Mouse (Mus musculus): ENCODE measurements at regions not wholly inside any gene's neighbourhood (a gene's known extent, or its start where the extent isn't known, plus 50 kb on each side); places are given as distances from the start of the nearest gene placed in this dataset.

- WGBS (ENCODE audit: missing documents): 76% methylated on average over 11 of the region's 11 CpGs
- Histone ChIP-seq H3K27ac (no peak overlapping the region), H3K79me2 (ENCODE audit: inconsistent target) (no peaks in the 10 kb centered on the region), H3K4me3 (ENCODE audit: inconsistent target) (no peak overlapping the region), H3K36me3 (ENCODE audit: inconsistent target) (no peaks in the 10 kb centered on the region)
Measured at GRCm38 (mm10) chr8:12126374-12127001, 152.1 kb upstream of the A230072I06Rik start.

GRCm38 (mm10) chr8:12127106-12127800, 151.4 kb upstream of the A230072I06Rik start:
- no peaks in the 10 kb centered on the region for H3K36me3 ChIP-seq (ENCODE audit: inconsistent target)
- 72% methylated on average over 14 of the region's 14 CpGs for whole genome bisulfite sequencing (ENCODE audit: missing documents)

GRCm38 (mm10) chr8:12127801-12128490, 150.7 kb upstream of the A230072I06Rik start:
- H3K4me3 ChIP-seq (ENCODE audit: inconsistent target): no peak overlapping the region
- no peaks in the 10 kb centered on the region for H3K79me2 ChIP-seq (ENCODE audit: inconsistent target)
- H3K36me3 ChIP-seq (ENCODE audit: inconsistent target): no peaks in the 10 kb centered on the region
- H3K27ac ChIP-seq: no peak overlapping the region
- WGBS (ENCODE audit: missing documents): 38% methylated on average over 4 of the region's 4 CpGs

More at GRCm38 (mm10) chr8:12127106-12127800, 151.4 kb upstream of the A230072I06Rik start:
- no peaks in the 10 kb centered on the region for H3K79me2 ChIP-seq (ENCODE audit: inconsistent target)
- H3K4me3 ChIP-seq (ENCODE audit: inconsistent target): no peak overlapping the region
- no peak overlapping the region for H3K27ac ChIP-seq

GRCm38 (mm10) chr8:12130591-12130990, 148.0 kb upstream of the A230072I06Rik start:
- WGBS (ENCODE audit: missing documents): 52% methylated on average over 5 of the region's 5 CpGs

GRCm38 (mm10) chr8:12134200-12134599, 144.4 kb upstream of the A230072I06Rik start:
- Histone ChIP-seq H3K36me3 (ENCODE audit: inconsistent target) (no peaks in the 10 kb centered on the region), H3K27ac (no peak overlapping the region), H3K79me2 (ENCODE audit: inconsistent target) (no peaks in the 10 kb centered on the region), H3K4me3 (ENCODE audit: inconsistent target) (no peak overlapping the region)
- WGBS (ENCODE audit: missing documents): 7% methylated on average over 1 of the region's 1 CpGs

More at GRCm38 (mm10) chr8:12130591-12130990, 148.0 kb upstream of the A230072I06Rik start:
- Histone ChIP-seq H3K79me2 (ENCODE audit: inconsistent target) (no peaks in the 10 kb centered on the region), H3K27ac (no peak overlapping the region), H3K4me3 (ENCODE audit: inconsistent target) (no peak overlapping the region), H3K36me3 (ENCODE audit: inconsistent target) (no peaks in the 10 kb centered on the region)

GRCm38 (mm10) chr8:12135392-12136177, 143.0 kb upstream of the A230072I06Rik start:
- WGBS (ENCODE audit: missing documents): 88% methylated on average over 14 of the region's 14 CpGs
- Histone ChIP-seq H3K27ac (no peak overlapping the region), H3K4me3 (ENCODE audit: inconsistent target) (no peak overlapping the region), H3K79me2 (ENCODE audit: inconsistent target) (no peaks in the 10 kb centered on the region), H3K36me3 (ENCODE audit: inconsistent target) (no peaks in the 10 kb centered on the region)

GRCm38 (mm10) chr8:12136178-12136455, 142.5 kb upstream of the A230072I06Rik start:
- 91% methylated on average over 5 of the region's 5 CpGs for WGBS (ENCODE audit: missing documents)
- Histone ChIP-seq H3K36me3 (ENCODE audit: inconsistent target) (no peaks in the 10 kb centered on the region), H3K4me3 (ENCODE audit: inconsistent target) (no peak overlapping the region), H3K79me2 (ENCODE audit: inconsistent target) (no peaks in the 10 kb centered on the region), H3K27ac (no peak overlapping the region)

GRCm38 (mm10) chr8:12137496-12137895, 141.1 kb upstream of the A230072I06Rik start:
- Histone ChIP-seq H3K36me3 (ENCODE audit: inconsistent target) (no peaks in the 10 kb centered on the region), H3K4me3 (ENCODE audit: inconsistent target) (no peak overlapping the region), H3K79me2 (ENCODE audit: inconsistent target) (no peaks in the 10 kb centered on the region), H3K27ac (no peak overlapping the region)
- 75% methylated on average over 3 of the region's 3 CpGs for WGBS (ENCODE audit: missing documents)

GRCm38 (mm10) chr8:12137913-12138312, 140.7 kb upstream of the A230072I06Rik start:
- Histone ChIP-seq H3K4me3 (ENCODE audit: inconsistent target) (no peak overlapping the region), H3K27ac (no peak overlapping the region), H3K79me2 (ENCODE audit: inconsistent target) (no peaks in the 10 kb centered on the region), H3K36me3 (ENCODE audit: inconsistent target) (no peaks in the 10 kb centered on the region)
- WGBS (ENCODE audit: missing documents): 92% methylated on average over 8 of the region's 8 CpGs

- Histone ChIP-seq H3K4me3 (ENCODE audit: inconsistent target) (no peak overlapping the region), H3K27ac (no peak overlapping the region), H3K79me2 (ENCODE audit: inconsistent target) (no peaks in the 10 kb centered on the region), H3K36me3 (ENCODE audit: inconsistent target) (no peaks in the 10 kb centered on the region)
- 86% methylated on average over 6 of the region's 7 CpGs for WGBS (ENCODE audit: missing documents)
Measured at GRCm38 (mm10) chr8:12151679-12152078, 126.9 kb upstream of the A230072I06Rik start.

- Histone ChIP-seq H3K36me3 (ENCODE audit: inconsistent target) (no peaks in the 10 kb centered on the region), H3K27ac (no peak overlapping the region), H3K79me2 (ENCODE audit: inconsistent target) (no peaks in the 10 kb centered on the region), H3K4me3 (ENCODE audit: inconsistent target) (no peak overlapping the region)
- WGBS (ENCODE audit: missing documents): 64% methylated on average over 9 of the region's 9 CpGs
Measured at GRCm38 (mm10) chr8:12152825-12153224, 125.8 kb upstream of the A230072I06Rik start.

- Histone ChIP-seq H3K36me3 (ENCODE audit: inconsistent target) (no peaks in the 10 kb centered on the region), H3K4me3 (ENCODE audit: inconsistent target) (no peak overlapping the region), H3K27ac (no peak overlapping the region), H3K79me2 (ENCODE audit: inconsistent target) (no peaks in the 10 kb centered on the region)
- 82% methylated on average over 1 of the region's 1 CpGs for WGBS (ENCODE audit: missing documents)
Measured at GRCm38 (mm10) chr8:12156893-12157292, 121.7 kb upstream of the A230072I06Rik start.

- WGBS (ENCODE audit: missing documents): 38% methylated on average over 9 of the region's 9 CpGs
- no peaks in the 10 kb centered on the region for H3K36me3 ChIP-seq (ENCODE audit: inconsistent target)
- no peak overlapping the region for H3K4me3 ChIP-seq (ENCODE audit: inconsistent target)
- no peak overlapping the region for H3K27ac ChIP-seq
- no peaks in the 10 kb centered on the region for H3K79me2 ChIP-seq (ENCODE audit: inconsistent target)
Measured at GRCm38 (mm10) chr8:12158188-12158587, 120.4 kb upstream of the A230072I06Rik start.

GRCm38 (mm10) chr8:12162921-12163705, 115.5 kb upstream of the A230072I06Rik start:
- Histone ChIP-seq H3K27ac (no peak overlapping the region), H3K79me2 (ENCODE audit: inconsistent target) (no peaks in the 10 kb centered on the region), H3K36me3 (ENCODE audit: inconsistent target) (no peaks in the 10 kb centered on the region), H3K4me3 (ENCODE audit: inconsistent target) (no peak overlapping the region)
- WGBS (ENCODE audit: missing documents): 30% methylated on average over 22 of the region's 22 CpGs
